Mouse (Mus musculus) adrenal gland, adult (tissue): ENCODE results near the gene Wbp2nl.

Experiments
- DNase-seq, 2 experiments: peaks; one replicate each; pipeline ENCODE4 v3.0.0; 2022 to 2023; ENCODE audit warnings: low spot score in 1 of 2; ENCODE audit not compliant: inconsistent age in 2 of 2

Wbp2nl gene

DNA sequence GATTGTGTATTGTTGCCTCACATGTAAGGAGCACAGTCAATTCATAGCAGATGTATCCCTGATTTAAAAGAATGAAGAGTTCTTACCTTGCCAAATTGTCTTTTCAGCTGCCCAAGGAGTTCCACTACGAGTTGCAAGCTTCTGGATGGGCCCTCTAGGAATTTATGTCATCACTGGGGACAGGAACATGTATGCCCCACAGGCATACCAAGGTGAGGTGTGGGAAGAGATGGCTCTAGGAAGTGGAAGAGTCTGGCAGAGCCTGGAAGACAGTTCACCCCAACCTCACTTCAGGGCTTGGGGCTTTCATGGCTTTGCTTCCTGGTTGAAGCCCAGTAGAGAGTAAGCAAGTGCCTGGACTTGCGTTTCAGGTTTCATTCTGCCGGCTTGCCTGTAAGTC lies 9.7 kb downstream of the Wbp2nl start:
- DNase-seq, result no peak

- no peak for DNase-seq
Measured at GRCm38 (mm10) chr15:82317839-82318238, 19.1 kb downstream of the Wbp2nl start.

GRCm38 (mm10) chr15:82319613-82320012 lies 20.9 kb downstream of the Wbp2nl start:
- DNase-seq, result no peak

DNA sequence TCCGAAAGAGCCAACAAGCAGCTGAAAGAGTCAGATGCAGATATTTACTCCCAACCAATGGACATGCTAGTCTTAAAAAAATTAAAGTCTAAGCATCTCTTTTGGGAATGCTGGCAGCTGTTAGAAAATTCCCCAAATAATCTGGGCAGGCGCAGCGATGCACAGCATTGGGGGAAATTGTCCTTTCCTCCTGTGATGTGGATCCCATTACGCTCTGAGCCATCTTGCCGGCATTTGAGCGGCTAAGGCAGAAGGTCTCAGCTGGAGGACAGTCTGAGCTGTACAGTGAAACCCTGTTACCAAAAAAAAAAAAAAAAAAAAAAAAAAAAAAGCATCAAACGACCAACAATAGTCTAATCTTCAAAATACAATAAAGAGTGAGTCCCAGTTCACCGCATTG lies 23.4 kb downstream of the Wbp2nl start:
- DNase-seq, result no peak

DNA sequence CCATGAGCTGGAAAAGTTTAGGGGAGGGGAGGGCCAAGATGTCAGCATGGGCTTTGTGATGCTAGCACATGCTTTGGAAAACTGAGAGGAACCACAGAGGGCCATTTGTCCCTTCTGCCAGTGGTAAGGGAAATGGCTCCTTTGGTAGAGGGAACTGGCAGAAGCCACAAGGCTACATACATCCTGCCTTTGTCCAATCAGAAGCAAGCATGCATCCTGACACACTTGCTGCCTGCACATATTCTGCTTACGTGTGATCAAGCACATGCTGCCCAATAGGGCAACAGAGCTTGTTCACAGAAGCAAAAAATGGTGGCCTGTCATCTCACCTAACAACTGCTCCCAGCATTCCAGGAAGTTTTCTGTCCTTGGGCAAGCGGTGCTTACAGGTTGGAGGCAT lies 26.6 kb downstream of the Wbp2nl start:
- DNase-seq, result no peak

DNA sequence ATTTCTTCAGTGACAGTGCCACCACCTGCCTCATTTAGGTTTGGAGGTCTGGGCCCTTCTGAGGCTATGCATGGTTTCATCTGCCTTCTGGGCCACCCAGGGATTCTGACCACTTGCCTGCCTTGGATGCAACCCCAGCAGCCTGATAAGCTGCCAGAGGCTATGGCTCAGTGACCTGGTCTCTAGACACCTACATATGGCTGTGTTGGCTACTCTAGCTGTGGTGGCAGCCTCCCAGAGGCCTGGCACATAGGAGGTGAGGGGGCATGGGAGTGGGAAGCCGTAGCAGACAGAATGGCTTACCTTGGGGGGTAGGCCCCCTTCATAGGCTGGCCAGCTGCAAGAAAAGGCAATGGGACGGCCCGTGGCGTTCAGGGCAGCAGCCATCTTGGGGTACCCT lies 36.4 kb downstream of the Wbp2nl start:
- DNase-seq, result peak in 1 of 2 experiments; percentile 18

DNA sequence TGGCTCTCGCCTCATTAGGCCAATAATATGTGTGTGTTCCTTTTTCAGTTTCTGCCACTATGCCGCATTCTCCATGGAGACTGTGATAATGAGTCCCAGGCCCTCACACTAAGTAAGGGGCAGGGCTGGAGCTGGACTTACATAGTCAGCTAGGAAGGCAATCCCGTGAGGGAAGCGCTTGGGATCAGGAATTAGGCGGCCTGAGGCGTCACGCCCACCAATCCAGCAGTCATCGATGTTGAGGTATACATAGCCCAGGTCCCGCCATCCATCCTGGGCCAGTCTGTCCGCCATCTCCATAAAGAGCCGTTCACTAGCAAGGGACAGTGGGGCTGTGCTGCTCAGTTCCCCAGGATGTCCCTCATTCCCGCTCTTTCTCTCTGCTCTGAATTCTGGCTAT lies 37.9 kb downstream of the Wbp2nl start:
- DNase-seq, result peak in 1 of 2 experiments; percentile 21

- no peak for DNase-seq
Measured at GRCm38 (mm10) chr15:82337875-82338274, 39.1 kb downstream of the Wbp2nl start.

DNA sequence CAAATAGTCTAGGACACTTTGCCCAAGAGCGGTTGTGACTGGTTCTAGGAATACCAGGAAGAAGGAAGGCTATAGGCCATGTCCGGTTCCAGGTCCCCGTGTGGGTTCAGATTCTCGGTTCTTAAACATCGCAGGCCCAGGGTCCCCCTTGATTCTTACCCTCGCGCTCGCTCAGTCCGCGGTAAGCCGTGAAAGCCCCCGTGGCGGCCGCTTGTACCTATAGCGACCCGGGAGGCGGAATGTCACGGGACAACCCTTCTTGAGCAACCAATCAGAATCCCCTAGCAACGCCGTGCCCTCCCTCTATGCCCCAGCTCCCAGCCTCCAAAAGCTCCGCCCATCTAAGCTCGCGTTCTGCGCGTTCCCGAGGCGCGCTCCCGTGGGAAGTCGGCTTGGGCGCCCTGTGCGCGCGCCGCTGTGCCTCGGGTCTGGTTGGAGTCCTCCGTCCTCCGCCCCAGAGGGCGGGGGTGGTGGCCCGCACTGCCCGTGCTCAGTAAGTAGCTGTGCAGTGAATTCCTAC lies 39.9 kb downstream of the Wbp2nl start, which contains the start of the genes Naga, Pheta2 and Smdt1:
Gene Naga, minus strand, starts transcription at position 333 of the 520 bp plus-strand sequence.
Gene Pheta2, plus strand, starts transcription at position 350 of the 520 bp plus-strand sequence.
Gene Smdt1, plus strand, starts transcription at position 367 of the 520 bp plus-strand sequence.
- DNase-seq, result peak; percentile 97 to 99

DNA sequence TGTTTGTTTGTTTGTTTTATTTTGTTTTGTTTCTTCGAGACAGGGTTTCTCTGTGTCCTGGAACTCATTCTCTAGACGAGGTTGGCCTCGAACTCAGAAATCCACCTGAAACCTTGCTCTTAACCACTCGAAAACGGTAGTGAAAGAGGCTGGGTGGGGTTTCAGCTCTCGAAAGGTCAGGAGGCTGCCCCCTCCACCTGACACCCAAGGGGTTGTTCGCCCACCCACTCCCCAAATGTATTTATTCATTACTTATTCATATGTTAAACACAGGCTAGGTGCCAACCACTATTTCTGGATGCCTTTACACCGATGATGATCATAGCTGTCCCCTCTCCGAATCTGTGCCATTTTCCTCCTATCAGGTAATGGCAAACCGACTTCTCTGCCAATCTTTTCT lies 40.4 kb downstream of the Wbp2nl start:
- DNase-seq, result no peak

- DNase-seq, result peak in 1 of 2 experiments; percentile 32
Measured at GRCm38 (mm10) chr15:82339634-82340254, 41.0 kb downstream of the Wbp2nl start.

- DNase-seq, result peak in 1 of 2 experiments; percentile 37
Measured at GRCm38 (mm10) chr15:82340414-82341035, 41.8 kb downstream of the Wbp2nl start.

DNA sequence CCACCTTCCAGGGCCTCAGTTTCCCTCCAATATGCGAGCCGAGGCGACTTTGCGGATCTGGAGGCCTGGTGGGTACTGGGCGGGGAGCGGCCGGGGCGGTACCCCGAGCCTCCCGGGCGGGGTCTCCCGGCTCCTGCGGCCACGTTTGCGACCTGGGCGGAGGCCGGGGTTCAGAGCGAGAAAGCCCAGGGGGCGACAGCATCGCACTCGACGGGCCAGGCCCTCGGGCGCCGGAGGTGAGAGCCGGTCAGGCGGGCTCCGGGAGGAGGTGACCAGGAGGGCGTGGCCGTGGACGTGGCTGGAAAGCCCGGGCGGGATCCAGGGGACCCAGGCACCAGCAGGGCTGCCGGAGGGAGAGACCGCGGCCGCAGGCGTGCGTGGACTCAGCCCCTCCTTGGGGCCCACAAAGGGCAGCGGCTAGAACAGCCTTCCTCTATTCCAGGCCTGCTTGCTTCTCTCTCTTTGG lies 42.3 kb downstream of the Wbp2nl start:
- peak; percentile 61 to 78 for DNase-seq

- peak in 1 of 2 experiments; percentile 28 for DNase-seq
Measured at GRCm38 (mm10) chr15:82341675-82342542, 43.2 kb downstream of the Wbp2nl start.

DNA sequence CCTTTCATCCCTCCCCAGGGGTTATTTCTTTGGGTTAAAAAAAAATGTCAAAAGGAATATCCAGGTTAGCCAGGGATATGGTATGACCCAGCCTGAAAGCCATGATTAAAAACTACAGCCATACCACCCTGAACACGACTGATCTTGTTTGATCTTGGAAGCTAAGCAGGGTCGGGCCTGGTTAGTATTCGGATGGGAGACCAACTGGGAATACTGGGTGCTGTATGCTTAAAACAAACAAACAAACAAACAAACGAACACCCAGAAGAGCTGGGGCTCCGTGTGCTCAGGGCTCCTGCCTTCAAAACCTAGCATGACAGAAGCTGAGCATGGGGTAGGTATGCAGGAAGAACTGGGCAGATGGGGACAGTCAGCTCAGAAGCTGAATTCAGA lies 43.8 kb downstream of the Wbp2nl start:
- no peak for DNase-seq

GRCm38 (mm10) chr15:82343368-82344287 lies 44.9 kb downstream of the Wbp2nl start:
- DNase-seq, result peak in 1 of 2 experiments; percentile 37

DNA sequence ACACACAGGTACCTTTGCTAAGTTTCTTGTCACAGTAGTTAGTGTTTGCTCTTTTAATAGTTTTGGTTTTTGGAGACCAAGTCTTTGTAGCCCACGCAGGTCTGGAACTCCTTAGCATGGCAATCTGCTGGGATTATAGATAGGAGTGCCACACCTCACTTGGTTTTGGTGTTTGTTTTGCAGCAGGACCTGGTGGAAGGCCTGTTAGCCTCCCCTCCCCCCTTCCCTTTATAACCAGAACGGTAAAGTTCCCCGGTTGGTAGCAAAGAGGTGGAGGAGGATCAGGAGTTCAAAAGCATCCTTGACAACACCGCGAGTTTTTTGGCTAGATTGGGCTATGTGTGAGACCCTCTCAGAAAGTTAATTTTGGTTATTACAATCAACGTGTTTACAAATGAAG lies 46.2 kb downstream of the Wbp2nl start:
- DNase-seq, result peak in 1 of 2 experiments; percentile 38

- DNase-seq, result peak; percentile 98 to 99
Measured at GRCm38 (mm10) chr15:82345820-82346470, 47.2 kb downstream of the Wbp2nl start.

- peak in 1 of 2 experiments; percentile 66 for DNase-seq
Measured at GRCm38 (mm10) chr15:82346580-82347302, 48.0 kb downstream of the Wbp2nl start.
